Mouse (Mus musculus): Measurements from ENCODE around the gene Sptssa. TPM values are rescaled to one million over a fixed set of nuclear protein-coding genes. Genes with fewer than 3 reads are reported as not detected.

Gene Sptssa
- total and polyA plus RNA-seq, 2 experiments from 2014 or later: 63.0 to 206 TPM

DNA sequence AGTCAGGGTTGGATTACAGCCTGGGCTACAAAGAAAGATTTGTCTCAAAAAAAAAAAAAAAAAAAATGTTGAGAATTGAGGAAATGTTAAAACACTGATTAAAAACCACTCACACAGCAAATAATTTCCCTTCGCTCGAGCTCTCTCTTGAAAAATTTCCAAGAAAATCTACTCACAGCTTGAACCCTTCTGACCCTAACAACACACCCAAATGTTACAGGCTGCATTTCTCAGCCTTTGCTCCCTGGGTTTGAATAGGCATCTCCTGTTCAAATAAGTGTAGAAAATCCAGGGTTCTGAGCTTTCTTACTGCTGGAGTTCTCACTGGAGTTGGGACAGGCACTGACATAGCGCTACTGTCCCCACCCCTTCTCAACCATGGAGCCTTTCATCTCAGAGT lies 51.2 kb downstream of the Sptssa start:
- no peak overlapping the region for H3K4me3 ChIP-seq (ENCODE audit: low read depth, low read length)
- H3K27me3 ChIP-seq (ENCODE audit: insufficient read depth, low read length): no peaks in the 10 kb centered on the region
- WGBS: 88% methylated on average over 3 of the region's 3 CpGs
- no peaks in the 10 kb centered on the region for H3K4me1 ChIP-seq (ENCODE audit: insufficient read depth, low read length)
- DNase-seq (ENCODE audit: low spot score): no peak
- no peaks in the 10 kb centered on the region for H3K9me3 ChIP-seq (ENCODE audit: low read length)
- H3K4me2 ChIP-seq (ENCODE audit: low read depth, low read length, poor library complexity, severe bottlenecking): no peak overlapping the region
- H3K27ac ChIP-seq (ENCODE audit: low read depth, low read length): no peak overlapping the region
- TF ChIP-seq CTCF (IDR thresholded peaks at IDR 0.05): no peak
- no peaks in the 10 kb centered on the region for H3K36me3 ChIP-seq (ENCODE audit: insufficient read depth, low read length)
- no peak overlapping the region for H3K9ac ChIP-seq (replicated peaks; ENCODE audit: low read length, poor library complexity, severe bottlenecking)
- ATAC-seq (ENCODE audit: low FRiP score): no peak

GRCm38 (mm10) chr12:54603542-54604167 lies 52.7 kb downstream of the Sptssa start:
- H3K4me3 ChIP-seq (ENCODE audit: low read depth, low read length): no peak overlapping the region
- no peaks in the 10 kb centered on the region for H3K4me1 ChIP-seq (ENCODE audit: insufficient read depth, low read length)
- 88% methylated on average over 8 of the region's 9 CpGs for WGBS
- H3K4me2 ChIP-seq (ENCODE audit: low read depth, low read length, poor library complexity, severe bottlenecking): no peak overlapping the region
- no peak for TF ChIP-seq CTCF (IDR thresholded peaks at IDR 0.05)
- no peak overlapping the region for H3K9ac ChIP-seq (replicated peaks; ENCODE audit: low read length, poor library complexity, severe bottlenecking)
- ATAC-seq (ENCODE audit: low FRiP score): no peak
- no peaks in the 10 kb centered on the region for H3K36me3 ChIP-seq (ENCODE audit: insufficient read depth, low read length)
- no peaks in the 10 kb centered on the region for H3K27me3 ChIP-seq (ENCODE audit: insufficient read depth, low read length)
- no peak for DNase-seq (ENCODE audit: low spot score)
- no peaks in the 10 kb centered on the region for H3K9me3 ChIP-seq (ENCODE audit: low read length)
- H3K27ac ChIP-seq (ENCODE audit: low read depth, low read length): no peak overlapping the region

GRCm38 (mm10) chr12:54600482-54600881 lies 55.9 kb downstream of the Sptssa start:
- Histone ChIP-seq H3K27me3 (ENCODE audit: insufficient read depth, low read length) (no peaks in the 10 kb centered on the region), H3K4me3 (ENCODE audit: low read depth, low read length) (no peak overlapping the region), H3K27ac (ENCODE audit: low read depth, low read length) (no peak overlapping the region), H3K9me3 (ENCODE audit: low read length) (no peaks in the 10 kb centered on the region), H3K9ac (replicated peaks; ENCODE audit: low read length, poor library complexity, severe bottlenecking) (no peak overlapping the region), H3K4me1 (ENCODE audit: insufficient read depth, low read length) (no peaks in the 10 kb centered on the region), H3K36me3 (ENCODE audit: insufficient read depth, low read length) (no peaks in the 10 kb centered on the region), H3K4me2 (ENCODE audit: low read depth, low read length, poor library complexity, severe bottlenecking) (no peak overlapping the region)
- 94% methylated on average over 4 of the region's 4 CpGs for WGBS
- no peak for ATAC-seq (ENCODE audit: low FRiP score)
- no peak for DNase-seq (ENCODE audit: low spot score)
- no peak for TF ChIP-seq CTCF (IDR thresholded peaks at IDR 0.05)

DNA sequence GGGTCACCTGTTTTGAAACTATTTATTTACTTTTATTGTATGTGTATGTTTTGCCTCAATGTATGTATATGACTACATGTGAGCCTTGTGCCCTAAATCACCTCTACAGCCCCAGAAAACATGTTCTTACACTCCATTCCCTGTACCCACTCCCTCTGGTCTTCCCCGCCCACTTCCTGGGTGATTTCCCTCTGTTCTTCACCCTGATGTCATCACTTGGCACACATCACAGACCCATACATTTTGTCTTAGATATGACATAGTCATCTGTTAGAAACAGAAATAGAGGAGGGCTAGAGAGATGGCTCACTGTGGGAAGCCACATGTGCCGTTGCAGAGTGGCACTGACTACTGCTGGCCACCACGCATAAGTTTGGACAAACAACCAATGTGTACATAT lies 58.0 kb downstream of the Sptssa start:
- H3K4me2 ChIP-seq (ENCODE audit: low read depth, low read length, poor library complexity, severe bottlenecking): no peak overlapping the region
- ATAC-seq (ENCODE audit: low FRiP score) (no peak), DNase-seq (ENCODE audit: low spot score) (no peak)
- no peak overlapping the region for H3K9ac ChIP-seq (replicated peaks; ENCODE audit: low read length, poor library complexity, severe bottlenecking)
- no peaks in the 10 kb centered on the region for H3K36me3 ChIP-seq (ENCODE audit: insufficient read depth, low read length)
- H3K27ac ChIP-seq (ENCODE audit: low read depth, low read length): no peak overlapping the region
- no peak overlapping the region for H3K4me3 ChIP-seq (ENCODE audit: low read depth, low read length)
- H3K4me1 ChIP-seq (ENCODE audit: insufficient read depth, low read length): no peaks in the 10 kb centered on the region
- WGBS: 98% methylated on average over 3 of the region's 3 CpGs
- H3K9me3 ChIP-seq (ENCODE audit: low read length): no peaks in the 10 kb centered on the region
- TF ChIP-seq CTCF (IDR thresholded peaks at IDR 0.05): no peak
- H3K27me3 ChIP-seq (ENCODE audit: insufficient read depth, low read length): no peaks in the 10 kb centered on the region

DNA sequence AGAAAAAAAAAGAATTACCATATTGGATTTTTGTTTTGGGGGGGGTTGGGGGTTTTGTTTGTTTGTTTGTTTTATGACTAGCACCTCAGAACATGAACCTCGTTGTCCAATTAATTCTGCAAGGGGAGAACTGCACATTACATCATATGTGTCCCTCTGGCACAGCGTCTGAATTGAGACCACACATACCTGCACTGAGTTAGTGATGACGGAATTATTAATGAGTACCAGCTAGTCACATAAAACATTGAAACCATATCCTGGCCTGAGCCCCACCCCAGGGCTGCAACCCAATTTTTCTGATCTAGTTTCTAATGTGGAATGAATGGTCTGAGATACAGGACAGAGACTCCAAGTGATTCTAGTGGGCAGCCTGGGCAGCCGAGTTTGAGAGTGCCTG lies 59.7 kb downstream of the Sptssa start:
- no peak overlapping the region for H3K4me3 ChIP-seq (ENCODE audit: low read depth, low read length)
- 94% methylated on average over 4 of the region's 4 CpGs for WGBS
- ATAC-seq (ENCODE audit: low FRiP score) (no peak), DNase-seq (ENCODE audit: low spot score) (no peak)
- no peaks in the 10 kb centered on the region for H3K4me1 ChIP-seq (ENCODE audit: insufficient read depth, low read length)
- no peak overlapping the region for H3K27ac ChIP-seq (ENCODE audit: low read depth, low read length)
- no peaks in the 10 kb centered on the region for H3K27me3 ChIP-seq (ENCODE audit: insufficient read depth, low read length)
- no peak for TF ChIP-seq CTCF (IDR thresholded peaks at IDR 0.05)
- no peak overlapping the region for H3K9ac ChIP-seq (replicated peaks; ENCODE audit: low read length, poor library complexity, severe bottlenecking)
- no peaks in the 10 kb centered on the region for H3K9me3 ChIP-seq (ENCODE audit: low read length)
- H3K36me3 ChIP-seq (ENCODE audit: insufficient read depth, low read length): no peaks in the 10 kb centered on the region
- no peak overlapping the region for H3K4me2 ChIP-seq (ENCODE audit: low read depth, low read length, poor library complexity, severe bottlenecking)

MicroRNAs encoded within 50 kb of the gene (microRNA counts, 519-probe panel; counts per million panel counts)
- microRNA mmu-miR-1892: 528 counts per million, percentile 58 among the panel's probes with 10 or more counts

Small RNA genes within 50 kb of the gene (microRNA-seq; reads per million reads assigned to microRNA genes)
- gene Mir1892 (ENCODE audit: borderline number of aligned reads): not detected

Other genes starting within 250 kb of the Sptssa start
- gene Eapp, start 39.3 kb upstream of the Sptssa start, total RNA-seq (2014; rRNA removed): 24.3 and 32.9 TPM in 2 replicates
- 89.8 and 104 TPM in 2 replicates for gene Eapp, start 39.3 kb upstream of the Sptssa start, polyA plus RNA-seq (2015; fragmentation: Nextera tagmentation; extraction: Ambion mirVana)
- gene Snx6, start 139.1 kb upstream of the Sptssa start, total RNA-seq (2014; rRNA removed): 76.8 and 112 TPM in 2 replicates
- gene Snx6, start 139.1 kb upstream of the Sptssa start, polyA plus RNA-seq (2015; fragmentation: Nextera tagmentation; extraction: Ambion mirVana): 124 and 141 TPM in 2 replicates
- 209 and 212 TPM in 2 replicates for gene Cfl2, start 206.3 kb upstream of the Sptssa start, total RNA-seq (2014; rRNA removed)
- 249 and 256 TPM in 2 replicates for gene Cfl2, start 206.3 kb upstream of the Sptssa start, polyA plus RNA-seq (2015; fragmentation: Nextera tagmentation; extraction: Ambion mirVana)